8 mouse cellular contexts compared by ENCODE assay signal in genomic region chr13:58273411-58274258, GRCm38 (mm10). TPM values are rescaled to one million over a fixed set of nuclear protein-coding genes. Genes with fewer than 3 reads are reported as not detected.
A peak's percentile ranks its signal among the peaks of the same experiment; 100 is the strongest.
DNase-seq lines count a peak whose midpoint lies in the region; ATAC-seq and TF ChIP-seq lines count a peak whose summit lies in the region.

No protein-coding gene starts in this region.

- peaks cover 24% of the 10 kb centered on the region for H3K4me1 ChIP-seq in forebrain, embryonic 12.5 days
- peaks cover 16% of the 10 kb centered on the region; the same call in 1 of the 2 replicates for H3K4me1 ChIP-seq in hindbrain, embryonic 14.5 days (replicated peaks; ENCODE audit: control insufficient read depth, insufficient read depth, low read length)
- peaks cover 9% of the 10 kb centered on the region for H3K4me1 ChIP-seq in liver, embryonic 11.5 days (replicated peaks; ENCODE audit: control insufficient read depth, insufficient read depth, low read length)
- peaks cover 19% of the 10 kb centered on the region for H3K4me1 ChIP-seq in midbrain, embryonic 16.5 days (ENCODE audit: control insufficient read depth, insufficient read depth, low read length)

- under 1% methylated on average over 89 of the region's 115 CpGs for WGBS in forebrain, embryonic 12.5 days
- under 1% methylated on average over 67 of the region's 115 CpGs for WGBS in hindbrain, embryonic 14.5 days
- WGBS in liver, embryonic 11.5 days, result under 1% methylated on average over 93 of the region's 115 CpGs
- under 1% methylated on average over 98 of the region's 115 CpGs for WGBS in midbrain, embryonic 16.5 days

- H3K9me3 ChIP-seq in forebrain, embryonic 12.5 days, result no peaks in the 10 kb centered on the region
- no peaks in the 10 kb centered on the region for H3K9me3 ChIP-seq in hindbrain, embryonic 14.5 days (ENCODE audit: control insufficient read depth, low read length)
- H3K9me3 ChIP-seq in liver, embryonic 11.5 days (ENCODE audit: control insufficient read depth, low read length), result no peaks in the 10 kb centered on the region
- H3K9me3 ChIP-seq in midbrain, embryonic 16.5 days (replicated peaks; ENCODE audit: control insufficient read depth, low read length, poor library complexity, severe bottlenecking), result no peaks in the 10 kb centered on the region

- no peak; the same call in 1 of the 2 replicates for TF ChIP-seq POLR2A in brain, embryonic 14.5 days (IDR thresholded peaks at IDR 0.05; ENCODE audit: borderline replicate concordance, extremely low read depth, insufficient read depth, insufficient read length, poor library complexity, severe bottlenecking)

- ATAC-seq in forebrain, embryonic 12.5 days (ENCODE audit: low FRiP score), result peak; percentile 76
- ATAC-seq in hindbrain, embryonic 14.5 days (ENCODE audit: low FRiP score), result peak; percentile 81
- peak; percentile 71 for ATAC-seq in liver, embryonic 11.5 days (replicated peaks; ENCODE audit: low FRiP score)
- peak; percentile 82 for ATAC-seq in midbrain, embryonic 16.5 days

- H3K4me2 ChIP-seq in forebrain, embryonic 12.5 days, result peak overlapping the region; percentile 80
- peak overlapping the region; percentile 82 for H3K4me2 ChIP-seq in hindbrain, embryonic 14.5 days (replicated peaks)
- peak overlapping the region; percentile 85 for H3K4me2 ChIP-seq in liver, embryonic 11.5 days
- H3K4me2 ChIP-seq in midbrain, embryonic 16.5 days (ENCODE audit: low read length), result peak overlapping the region; percentile 87

- peak overlapping the region; percentile 91 for H3K27ac ChIP-seq in forebrain, embryonic 12.5 days
- H3K27ac ChIP-seq in hindbrain, embryonic 14.5 days, result peak overlapping the region; percentile 69
- peak overlapping the region; percentile 48; the same call in 1 of the 2 replicates for H3K27ac ChIP-seq in liver, embryonic 11.5 days (ENCODE audit: low read depth, low read length)
- peak overlapping the region; percentile 77 for H3K27ac ChIP-seq in midbrain, embryonic 16.5 days (ENCODE audit: low read length)

- H3K36me3 ChIP-seq in forebrain, embryonic 12.5 days (replicated peaks), result no peaks in the 10 kb centered on the region
- no peaks in the 10 kb centered on the region for H3K36me3 ChIP-seq in hindbrain, embryonic 14.5 days (replicated peaks; ENCODE audit: control insufficient read depth, insufficient read depth)
- no peaks in the 10 kb centered on the region for H3K36me3 ChIP-seq in liver, embryonic 11.5 days (ENCODE audit: control insufficient read depth, insufficient read depth, low read length)
- H3K36me3 ChIP-seq in midbrain, embryonic 16.5 days (ENCODE audit: control insufficient read depth, insufficient read depth, low read length), result no peaks in the 10 kb centered on the region

- no peak for TF ChIP-seq CTCF in brain, embryonic 14.5 days (IDR thresholded peaks at IDR 0.05; ENCODE audit: borderline replicate concordance, extremely low read depth, insufficient read depth, insufficient read length)

- H3K4me3 ChIP-seq in forebrain, embryonic 12.5 days (replicated peaks), result peak overlapping the region; percentile 95
- peak overlapping the region; percentile 93 for H3K4me3 ChIP-seq in hindbrain, embryonic 14.5 days (replicated peaks; ENCODE audit: low read length)
- H3K4me3 ChIP-seq in liver, embryonic 11.5 days (ENCODE audit: low read depth, low read length), result peak overlapping the region; percentile 88
- peak overlapping the region; percentile 90 for H3K4me3 ChIP-seq in midbrain, embryonic 16.5 days (ENCODE audit: low read depth, low read length)

- no peaks in the 10 kb centered on the region for H3K27me3 ChIP-seq in forebrain, embryonic 12.5 days
- H3K27me3 ChIP-seq in hindbrain, embryonic 14.5 days (ENCODE audit: control insufficient read depth, insufficient read depth, low read length), result no peaks in the 10 kb centered on the region
- peaks cover 20% of the 10 kb centered on the region for H3K27me3 ChIP-seq in liver, embryonic 11.5 days (replicated peaks; ENCODE audit: control insufficient read depth, insufficient read depth, low read length)
- H3K27me3 ChIP-seq in midbrain, embryonic 16.5 days (ENCODE audit: control insufficient read depth, insufficient read depth, low read depth, low read length), result no peaks in the 10 kb centered on the region

- peak overlapping the region; percentile 87 for H3K9ac ChIP-seq in forebrain, embryonic 12.5 days
- peak overlapping the region; percentile 77 for H3K9ac ChIP-seq in hindbrain, embryonic 14.5 days
- peak overlapping the region; percentile 81 for H3K9ac ChIP-seq in liver, embryonic 11.5 days (ENCODE audit: low read depth, low read length)
- peak overlapping the region; percentile 84 for H3K9ac ChIP-seq in midbrain, embryonic 16.5 days (ENCODE audit: low read depth, low read length)

- peak; percentile 11 to 14 for DNase-seq in layer of hippocampus, postnatal 25 days (ENCODE audit: extremely low spot score in 1 of 2, low spot score in 1 of 2)
- DNase-seq in layer of hippocampus, adult 9-11 months, result no peak
- DNase-seq in brain, embryonic 14.5 days (ENCODE audit: low read depth), result peak; percentile 79
- peak; percentile 54 for DNase-seq in hindbrain, embryonic 14.5 days (ENCODE audit: low spot score)
- DNase-seq in liver, embryonic 11.5 days (ENCODE audit: low spot score), result peak; percentile 70
- peak; percentile 52 for DNase-seq in testis, postnatal 14 days (ENCODE audit: low spot score)

RNA-seq across cellular contexts. Expression of gene Gkap1, which starts 1.9 kb away (rescaled TPM):
- 10 to 100 TPM; 22.8 to 23.7 TPM for total RNA-seq in layer of hippocampus, postnatal 25 days (2021)
- 25.0 and 29.5 TPM in 2 replicates for polyA plus RNA-seq in brain, embryonic 14.5 days (2012; rRNA removed)
- polyA plus RNA-seq in forebrain, embryonic 12.5 days (2016; fragmentation: Nextera tagmentation; extraction: Ambion mirVana), result 40.7 and 48.6 TPM in 2 replicates
- 25.6 and 29.9 TPM in 2 replicates for polyA plus RNA-seq in hindbrain, embryonic 14.5 days (2014; fragmentation: Nextera tagmentation; extraction: Ambion mirVana)
- polyA plus RNA-seq in liver, embryonic 11.5 days (2014; fragmentation: Nextera tagmentation; extraction: Ambion mirVana), result 12.8 and 14.3 TPM in 2 replicates
- 20.4 and 22.7 TPM in 2 replicates for polyA plus RNA-seq in midbrain, embryonic 16.5 days (2015; fragmentation: Nextera tagmentation; extraction: Ambion mirVana)

RNA-seq across cellular contexts. Expression of gene Ubqln1, which starts 58.2 kb away (rescaled TPM):
- total RNA-seq in layer of hippocampus, postnatal 25 days (2021), result 100 to 1,000 TPM; 136 to 145 TPM
- 127 and 128 TPM in 2 replicates for polyA plus RNA-seq in brain, embryonic 14.5 days (2012; rRNA removed)
- polyA plus RNA-seq in forebrain, embryonic 12.5 days (2016; fragmentation: Nextera tagmentation; extraction: Ambion mirVana), result 162 and 172 TPM in 2 replicates
- 120 and 149 TPM in 2 replicates for polyA plus RNA-seq in hindbrain, embryonic 14.5 days (2014; fragmentation: Nextera tagmentation; extraction: Ambion mirVana)
- polyA plus RNA-seq in liver, embryonic 11.5 days (2014; fragmentation: Nextera tagmentation; extraction: Ambion mirVana), result 95.5 and 103 TPM in 2 replicates
- polyA plus RNA-seq in midbrain, embryonic 16.5 days (2015; fragmentation: Nextera tagmentation; extraction: Ambion mirVana), result 132 and 133 TPM in 2 replicates
